Mouse (Mus musculus): ENCODE results near the gene Lrrc4c. TPM values are rescaled to one million over a fixed set of nuclear protein-coding genes. Genes with fewer than 3 reads are reported as not detected.

Lrrc4c gene
- polyA plus RNA-seq, 1 experiment from 2014 or later = 0.58 TPM

DNA sequence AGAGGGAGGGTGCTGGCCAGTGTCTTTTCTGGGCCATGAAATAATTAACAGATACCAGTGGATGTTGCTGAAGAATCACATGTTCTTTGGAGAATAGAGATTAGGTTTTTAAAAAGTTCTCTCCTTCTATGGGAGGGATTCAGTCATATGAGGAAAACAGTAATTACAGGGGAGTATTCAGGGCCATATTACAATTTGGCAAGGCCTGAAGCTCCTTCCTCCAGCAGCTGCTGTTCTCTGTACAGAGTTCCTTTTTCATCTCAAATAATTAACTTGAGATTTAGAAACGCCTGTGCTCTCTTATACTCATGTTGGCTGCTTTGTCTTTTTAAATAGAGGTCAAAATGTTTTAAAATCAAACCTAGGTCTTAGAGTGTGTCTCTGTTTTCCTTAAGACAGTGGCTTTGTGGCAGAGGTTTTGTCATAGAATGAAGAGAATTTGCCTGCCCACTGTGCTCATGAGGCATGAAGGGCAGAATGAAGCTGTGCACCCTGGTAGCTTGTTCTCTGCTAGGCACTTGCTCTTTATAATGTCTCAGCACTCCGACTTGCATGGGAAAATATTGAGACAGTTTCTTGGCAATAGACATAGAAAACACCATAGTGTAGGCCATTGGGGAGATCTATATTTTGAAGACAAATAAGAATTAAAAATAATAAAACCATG is 1206.4 kb downstream of the Lrrc4c start:
- Histone ChIP-seq H3K4me3 (ENCODE audit: low read length) (no peak overlapping the region), H3K9ac (ENCODE audit: low read depth, low read length) (no peak overlapping the region), H3K27ac (ENCODE audit: low read depth, low read length) (no peak overlapping the region), H3K4me1 (ENCODE audit: control insufficient read depth, insufficient read depth, low read length) (no peaks in the 10 kb centered on the region), H3K27me3 (ENCODE audit: control insufficient read depth, insufficient read depth, low read length) (no peaks in the 10 kb centered on the region), H3K4me2 (replicated peaks; ENCODE audit: low read depth, low read length) (no peak overlapping the region), H3K36me3 (ENCODE audit: control insufficient read depth, insufficient read depth, low read length) (no peaks in the 10 kb centered on the region), H3K9me3 (ENCODE audit: control insufficient read depth, low read length) (no peaks in the 10 kb centered on the region)
- WGBS = 75% methylated on average over 2 of the region's 2 CpGs
- ATAC-seq (ENCODE audit: low FRiP score, low TSS enrichment) = no peak

DNA sequence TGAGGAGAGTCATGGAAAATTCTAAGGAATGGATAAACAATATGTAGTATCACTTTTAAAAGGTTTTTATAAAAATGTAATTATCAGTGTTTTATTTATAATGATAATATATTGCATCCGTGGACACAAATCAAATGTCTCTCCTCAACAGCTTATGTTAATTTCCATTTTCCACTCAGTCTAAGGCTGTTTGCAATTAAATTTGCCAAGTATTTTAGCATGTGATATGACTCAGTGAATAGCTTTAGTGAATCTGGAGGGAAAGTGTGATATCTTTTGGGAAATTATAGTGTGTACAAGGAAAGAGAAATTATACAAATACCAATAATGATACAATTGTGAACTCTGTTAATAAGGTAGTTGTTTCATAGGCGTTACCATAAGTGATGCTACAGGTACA is 1207.1 kb downstream of the Lrrc4c start:
- Histone ChIP-seq H3K27me3 (ENCODE audit: control insufficient read depth, insufficient read depth, low read length) (no peaks in the 10 kb centered on the region), H3K4me1 (ENCODE audit: control insufficient read depth, insufficient read depth, low read length) (no peaks in the 10 kb centered on the region), H3K36me3 (ENCODE audit: control insufficient read depth, insufficient read depth, low read length) (no peaks in the 10 kb centered on the region), H3K4me2 (replicated peaks; ENCODE audit: low read depth, low read length) (no peak overlapping the region), H3K9me3 (ENCODE audit: control insufficient read depth, low read length) (no peaks in the 10 kb centered on the region), H3K4me3 (ENCODE audit: low read length) (no peak overlapping the region), H3K27ac (ENCODE audit: low read depth, low read length) (no peak overlapping the region), H3K9ac (ENCODE audit: low read depth, low read length) (no peak overlapping the region)
- 91% methylated on average over 2 of the region's 2 CpGs for WGBS
- no peak for ATAC-seq (ENCODE audit: low FRiP score, low TSS enrichment)

DNA sequence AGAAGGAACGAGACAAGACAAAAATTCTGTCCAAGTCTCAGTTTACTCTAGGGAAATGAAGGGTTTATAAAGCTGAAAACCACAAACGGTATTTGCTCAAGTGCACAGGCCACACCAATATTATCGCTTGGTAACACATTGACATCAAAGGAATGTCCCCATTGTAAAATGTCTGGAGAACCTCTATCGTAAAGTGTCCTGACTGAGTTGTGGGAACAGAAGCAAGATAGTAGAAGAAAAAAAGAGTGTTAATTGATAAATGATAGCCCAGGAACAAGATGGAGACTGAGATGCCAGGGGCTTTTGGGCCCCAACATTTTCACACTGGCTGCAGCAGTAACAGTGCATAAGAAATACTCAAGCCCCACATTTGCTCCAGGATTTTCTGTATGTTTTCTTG is 1212.7 kb downstream of the Lrrc4c start:
- no peak for ATAC-seq (ENCODE audit: low FRiP score, low TSS enrichment)
- no peaks in the 10 kb centered on the region for H3K9me3 ChIP-seq (ENCODE audit: control insufficient read depth, low read length)
- H3K27ac ChIP-seq (ENCODE audit: low read depth, low read length) = no peak overlapping the region
- no peaks in the 10 kb centered on the region for H3K36me3 ChIP-seq (ENCODE audit: control insufficient read depth, insufficient read depth, low read length)
- no peak overlapping the region for H3K4me2 ChIP-seq (replicated peaks; ENCODE audit: low read depth, low read length)
- 57% methylated on average over 4 of the region's 4 CpGs for WGBS
- no peak overlapping the region for H3K4me3 ChIP-seq (ENCODE audit: low read length)
- no peaks in the 10 kb centered on the region for H3K4me1 ChIP-seq (ENCODE audit: control insufficient read depth, insufficient read depth, low read length)
- H3K9ac ChIP-seq (ENCODE audit: low read depth, low read length) = no peak overlapping the region
- no peaks in the 10 kb centered on the region for H3K27me3 ChIP-seq (ENCODE audit: control insufficient read depth, insufficient read depth, low read length)

DNA sequence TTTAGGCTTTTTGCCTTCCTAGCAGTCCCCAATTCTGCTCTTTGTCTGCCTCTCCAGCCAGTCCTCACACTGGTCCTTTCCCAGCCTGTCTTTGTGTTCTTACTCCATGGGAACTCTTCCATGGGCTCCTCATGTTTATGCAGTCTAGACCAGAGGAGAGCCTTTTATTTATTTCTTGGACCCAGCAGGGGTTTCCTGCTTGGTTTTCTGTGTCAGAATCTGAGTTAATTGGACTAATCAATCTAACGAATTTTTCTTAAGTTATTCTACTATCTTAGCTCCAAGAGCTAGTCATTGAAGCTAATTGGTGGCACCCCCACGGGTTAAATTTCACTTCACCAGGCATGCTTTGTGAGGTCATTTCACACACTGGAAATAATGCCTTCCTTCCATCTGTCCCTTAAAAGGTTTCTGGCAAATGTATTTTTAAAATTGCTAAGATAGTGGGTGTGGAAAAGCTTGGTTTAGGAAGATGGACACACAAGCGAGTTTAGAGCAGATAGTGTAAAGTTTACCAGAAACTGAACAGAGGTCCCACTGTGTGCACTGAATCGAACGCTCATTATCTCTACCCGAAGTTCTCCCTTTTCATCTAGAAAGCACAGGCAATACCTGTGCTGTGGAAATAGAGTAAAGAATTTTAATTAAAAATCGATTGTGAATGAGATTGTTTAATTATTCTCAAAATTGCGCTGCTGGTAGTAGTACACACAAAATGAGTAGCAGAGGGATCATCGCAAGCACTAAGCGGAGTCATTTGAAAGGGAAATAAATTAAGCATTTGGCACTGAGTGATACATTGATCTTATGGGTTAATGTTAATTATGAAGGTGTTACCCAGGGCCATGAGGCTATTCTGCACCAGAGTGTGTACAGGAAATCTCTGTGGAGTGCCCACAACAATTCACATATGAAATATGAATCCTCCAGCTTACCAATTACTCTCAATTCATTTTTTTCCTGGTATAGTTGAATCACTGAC is 1226.0 kb downstream of the Lrrc4c start:
- no peak overlapping the region for H3K4me2 ChIP-seq (replicated peaks; ENCODE audit: low read depth, low read length)
- WGBS = 79% methylated on average over 10 of the region's 10 CpGs
- H3K27me3 ChIP-seq (ENCODE audit: control insufficient read depth, insufficient read depth, low read length) = no peaks in the 10 kb centered on the region
- H3K4me1 ChIP-seq (ENCODE audit: control insufficient read depth, insufficient read depth, low read length) = no peaks in the 10 kb centered on the region
- no peaks in the 10 kb centered on the region for H3K36me3 ChIP-seq (ENCODE audit: control insufficient read depth, insufficient read depth, low read length)
- H3K9ac ChIP-seq (ENCODE audit: low read depth, low read length) = no peak overlapping the region
- ATAC-seq (ENCODE audit: low FRiP score, low TSS enrichment) = no peak
- H3K9me3 ChIP-seq (ENCODE audit: control insufficient read depth, low read length) = no peaks in the 10 kb centered on the region
- H3K27ac ChIP-seq (ENCODE audit: low read depth, low read length) = no peak overlapping the region
- no peak overlapping the region for H3K4me3 ChIP-seq (ENCODE audit: low read length)

DNA sequence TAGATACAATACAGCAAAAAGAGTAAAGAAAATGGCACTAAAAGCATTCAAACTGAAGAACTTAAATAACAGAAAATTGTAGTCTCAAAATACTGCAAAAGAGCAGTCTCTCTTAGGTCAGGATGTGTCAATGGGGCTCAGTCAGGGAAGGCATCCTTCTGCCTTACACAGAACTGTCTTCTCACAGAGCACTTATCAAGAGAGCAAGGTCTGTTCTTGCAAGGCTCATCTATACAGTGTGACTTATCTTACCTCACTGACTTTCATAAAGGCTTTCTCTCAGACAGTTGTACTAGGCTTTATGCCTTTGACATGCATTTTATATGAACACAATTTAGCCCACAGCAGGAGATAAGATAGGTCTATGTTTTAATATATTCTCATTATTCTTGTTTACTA is 1226.7 kb downstream of the Lrrc4c start:
- Histone ChIP-seq H3K36me3 (ENCODE audit: control insufficient read depth, insufficient read depth, low read length) (no peaks in the 10 kb centered on the region), H3K27ac (ENCODE audit: low read depth, low read length) (no peak overlapping the region), H3K9me3 (ENCODE audit: control insufficient read depth, low read length) (no peaks in the 10 kb centered on the region), H3K4me3 (ENCODE audit: low read length) (no peak overlapping the region), H3K4me1 (ENCODE audit: control insufficient read depth, insufficient read depth, low read length) (no peaks in the 10 kb centered on the region), H3K27me3 (ENCODE audit: control insufficient read depth, insufficient read depth, low read length) (no peaks in the 10 kb centered on the region), H3K9ac (ENCODE audit: low read depth, low read length) (no peak overlapping the region), H3K4me2 (replicated peaks; ENCODE audit: low read depth, low read length) (no peak overlapping the region)
- no peak for ATAC-seq (ENCODE audit: low FRiP score, low TSS enrichment)

DNA sequence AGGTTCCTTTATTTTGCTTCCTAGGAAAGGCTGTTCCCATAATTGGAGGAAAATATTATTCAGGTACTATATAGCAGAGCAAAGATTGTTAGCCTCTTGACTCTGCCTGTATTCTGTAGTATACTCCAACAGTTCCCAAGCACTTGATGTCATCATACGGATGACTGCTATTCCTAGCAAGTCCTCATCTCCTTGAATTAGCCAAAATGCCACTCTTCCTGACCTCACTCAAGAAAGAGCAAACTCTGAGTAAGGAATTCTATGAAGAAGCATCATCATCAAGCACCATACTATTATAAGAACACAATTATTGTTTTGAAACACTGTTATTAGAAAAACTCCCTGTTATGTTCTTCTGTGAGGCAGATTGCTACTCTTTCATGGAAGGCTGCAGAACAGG is 1228.0 kb downstream of the Lrrc4c start:
- no peak for ATAC-seq (ENCODE audit: low FRiP score, low TSS enrichment)

DNA sequence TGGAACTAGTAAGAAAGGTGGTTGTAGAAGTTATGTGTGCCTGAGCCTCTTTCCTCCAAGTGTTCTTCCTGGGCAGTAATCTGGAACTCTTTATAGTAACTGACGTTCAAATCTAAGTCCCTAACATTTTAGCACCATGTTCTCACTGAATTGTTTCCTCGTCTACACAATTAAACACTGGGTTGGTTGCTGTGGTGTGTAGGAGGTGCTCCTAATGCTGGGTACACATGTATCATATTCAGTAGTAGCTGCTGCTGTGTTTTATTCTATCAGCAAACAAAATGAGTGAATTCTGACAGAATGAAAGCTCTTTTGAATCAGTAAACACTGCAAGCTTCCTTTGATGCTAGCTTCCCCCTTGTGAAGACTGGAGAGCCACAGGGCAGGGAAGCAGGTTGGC is 1246.5 kb downstream of the Lrrc4c start:
- H3K4me1 ChIP-seq (ENCODE audit: control insufficient read depth, insufficient read depth, low read length) = no peaks in the 10 kb centered on the region
- H3K9ac ChIP-seq (ENCODE audit: low read depth, low read length) = no peak overlapping the region

More for the DNA sequence above, 1228.0 kb downstream of the Lrrc4c start:
- Histone ChIP-seq H3K4me3 (ENCODE audit: low read length) (no peak overlapping the region), H3K9ac (ENCODE audit: low read depth, low read length) (no peak overlapping the region), H3K4me2 (replicated peaks; ENCODE audit: low read depth, low read length) (no peak overlapping the region), H3K27ac (ENCODE audit: low read depth, low read length) (no peak overlapping the region), H3K36me3 (ENCODE audit: control insufficient read depth, insufficient read depth, low read length) (no peaks in the 10 kb centered on the region), H3K27me3 (ENCODE audit: control insufficient read depth, insufficient read depth, low read length) (no peaks in the 10 kb centered on the region), H3K9me3 (ENCODE audit: control insufficient read depth, low read length) (no peaks in the 10 kb centered on the region), H3K4me1 (ENCODE audit: control insufficient read depth, insufficient read depth, low read length) (no peaks in the 10 kb centered on the region)
- WGBS = 93% methylated on average over 1 of the region's 1 CpGs

DNA sequence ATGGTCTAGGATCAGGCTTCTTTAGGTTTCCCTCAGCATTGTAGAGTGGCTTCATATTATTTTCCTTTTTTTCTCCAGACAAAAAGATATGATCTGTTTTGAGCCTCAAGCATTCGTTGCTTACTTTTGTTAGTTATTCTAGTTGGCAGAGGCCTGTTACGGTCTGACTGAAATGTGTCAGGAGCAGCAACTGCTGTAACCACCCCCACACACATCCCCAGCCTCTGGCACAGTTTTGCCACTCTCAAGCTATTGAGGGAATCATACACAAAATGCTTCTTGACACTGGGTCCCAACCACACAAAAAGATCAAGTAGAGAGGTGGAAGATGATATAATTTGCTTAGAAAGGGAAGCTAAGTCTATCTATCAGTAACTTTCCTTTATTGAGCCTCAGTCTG is 1251.0 kb downstream of the Lrrc4c start:
- H3K27me3 ChIP-seq (ENCODE audit: control insufficient read depth, insufficient read depth, low read length) = no peaks in the 10 kb centered on the region
- no peak for ATAC-seq (ENCODE audit: low FRiP score, low TSS enrichment)
- H3K4me3 ChIP-seq (ENCODE audit: low read length) = no peak overlapping the region
- no peak overlapping the region for H3K9ac ChIP-seq (ENCODE audit: low read depth, low read length)
- H3K9me3 ChIP-seq (ENCODE audit: control insufficient read depth, low read length) = no peaks in the 10 kb centered on the region
- H3K4me1 ChIP-seq (ENCODE audit: control insufficient read depth, insufficient read depth, low read length) = no peaks in the 10 kb centered on the region
- H3K4me2 ChIP-seq (replicated peaks; ENCODE audit: low read depth, low read length) = no peak overlapping the region
- H3K36me3 ChIP-seq (ENCODE audit: control insufficient read depth, insufficient read depth, low read length) = no peaks in the 10 kb centered on the region
- no peak overlapping the region for H3K27ac ChIP-seq (ENCODE audit: low read depth, low read length)
- 79% methylated on average over 2 of the region's 2 CpGs for WGBS

More for the DNA sequence above, 1246.5 kb downstream of the Lrrc4c start:
- no peaks in the 10 kb centered on the region for H3K27me3 ChIP-seq (ENCODE audit: control insufficient read depth, insufficient read depth, low read length)
- no peak overlapping the region for H3K27ac ChIP-seq (ENCODE audit: low read depth, low read length)
- H3K4me3 ChIP-seq (ENCODE audit: low read length) = no peak overlapping the region
- H3K36me3 ChIP-seq (ENCODE audit: control insufficient read depth, insufficient read depth, low read length) = no peaks in the 10 kb centered on the region
- ATAC-seq (ENCODE audit: low FRiP score, low TSS enrichment) = no peak
- no peaks in the 10 kb centered on the region for H3K9me3 ChIP-seq (ENCODE audit: control insufficient read depth, low read length)
- WGBS = 63% methylated on average over 2 of the region's 2 CpGs
- H3K4me2 ChIP-seq (replicated peaks; ENCODE audit: low read depth, low read length) = no peak overlapping the region

DNA sequence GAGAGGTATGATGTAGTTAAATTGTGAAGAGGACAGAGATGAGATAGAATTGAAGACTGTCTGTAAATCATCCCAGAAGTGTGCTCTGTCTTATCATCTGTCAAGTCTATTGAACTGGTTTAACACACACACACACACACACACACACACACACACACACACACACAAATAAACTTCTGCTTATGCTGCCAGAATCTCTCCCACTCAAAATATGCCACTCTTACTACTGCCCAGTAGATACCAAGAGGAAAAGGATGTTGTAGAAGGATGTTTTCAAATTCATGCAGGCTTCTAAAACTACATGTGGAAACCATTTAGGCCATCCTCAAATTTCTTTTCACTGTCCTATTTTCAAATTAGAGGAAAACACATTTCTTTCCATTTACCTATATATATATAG is 1257.0 kb downstream of the Lrrc4c start:
- Histone ChIP-seq H3K4me1 (ENCODE audit: control insufficient read depth, insufficient read depth, low read length) (no peaks in the 10 kb centered on the region), H3K27ac (ENCODE audit: low read depth, low read length) (no peak overlapping the region), H3K27me3 (ENCODE audit: control insufficient read depth, insufficient read depth, low read length) (no peaks in the 10 kb centered on the region), H3K36me3 (ENCODE audit: control insufficient read depth, insufficient read depth, low read length) (no peaks in the 10 kb centered on the region), H3K9ac (ENCODE audit: low read depth, low read length) (no peak overlapping the region), H3K4me2 (replicated peaks; ENCODE audit: low read depth, low read length) (no peak overlapping the region), H3K4me3 (ENCODE audit: low read length) (no peak overlapping the region), H3K9me3 (ENCODE audit: control insufficient read depth, low read length) (no peaks in the 10 kb centered on the region)
- ATAC-seq (ENCODE audit: low FRiP score, low TSS enrichment) = no peak
